Mouse (Mus musculus) liver, embryonic 14.5 days (tissue): ENCODE results near the gene Tex44. TPM values are rescaled to one million over a fixed set of nuclear protein-coding genes. Genes with fewer than 3 reads are reported as not detected.
"Not testable (repeated sequence)": the region's sequence is repeated elsewhere in the genome, so short reads cannot be mapped to it uniquely, and the experiment has no call there.

ENCODE experiments used
- ATAC-seq: fragments of 200-750 bp; cut with Nextera tagmentation; 2 replicates; pipeline ENCODE4 v1.8.0; 2017; ENCODE audit warnings: moderate number of reproducible peaks, mild to moderate bottlenecking, moderate library complexity; ENCODE audit not compliant: insufficient read depth
- DNase-seq, 3 experiments: peaks; one replicate each; pipeline ENCODE4 v3.0.0-alpha.2; 2012 to 2013; ENCODE audit warnings: low read depth in 3 of 3, low spot score in 3 of 3
- H3K27ac ChIP-seq: fragments of 300-500 bp; sonication (generic); 2 replicates; pipeline ENCODE4 v1.5.1; 2014; ENCODE audit warnings: moderate library complexity, mild to moderate bottlenecking, control low read depth, inconsistent platforms
- H3K27me3 ChIP-seq: fragments of 300-500 bp; sonication (generic); 2 replicates; pipeline ENCODE4 v1.6.1; 2014; ENCODE audit warnings: mild to moderate bottlenecking, low read length, moderate library complexity; ENCODE audit not compliant: control insufficient read depth, insufficient read depth
- H3K36me3 ChIP-seq: fragments of 300-500 bp; sonication (generic); replicated peaks from 2 replicates; pipeline ENCODE4 v1.6.1; 2014; ENCODE audit warnings: low read depth; ENCODE audit not compliant: control insufficient read depth, insufficient read depth
- H3K4me1 ChIP-seq, 2 experiments: fragments of 200-500 bp in 1 of 2; fragments of 300-500 bp in 1 of 2; sonication (generic) in 1 of 2; replicated peaks; 2 replicates each; pipeline ENCODE4 v1.6.1; 2012 to 2014; ENCODE audit warnings: antibody characterized with exemption in 1 of 2, inconsistent platforms in 1 of 2, low read length in 1 of 2; ENCODE audit not compliant: control insufficient read depth in 2 of 2, insufficient read depth in 2 of 2
- H3K4me2 ChIP-seq: fragments of 300-500 bp; sonication (generic); 2 replicates; pipeline ENCODE4 v1.6.1; 2014; ENCODE audit warnings: low read depth, mild to moderate bottlenecking, control low read depth, moderate library complexity
- H3K4me3 ChIP-seq, 2 experiments: fragments of 200-500 bp in 1 of 2; fragments of 300-500 bp in 1 of 2; sonication (generic) in 1 of 2; 2 replicates each; pipeline ENCODE4 v1.5.1; 2012 to 2014; ENCODE audit warnings: low read depth in 2 of 2, low read length in 2 of 2, mild to moderate bottlenecking in 2 of 2, control low read depth in 1 of 2, inconsistent platforms in 1 of 2, moderate library complexity in 1 of 2; ENCODE audit not compliant: insufficient read depth in 1 of 2
- H3K9ac ChIP-seq: fragments of 300-500 bp; sonication (generic); replicated peaks from 2 replicates; pipeline ENCODE4 v1.6.1; 2014; ENCODE audit warnings: mild to moderate bottlenecking, control low read depth, moderate library complexity
- H3K9me3 ChIP-seq: fragments of 300-500 bp; sonication (generic); 2 replicates; pipeline ENCODE4 v1.6.1; 2016; ENCODE audit warnings: low read length, mixed read lengths; ENCODE audit not compliant: control insufficient read depth
- CTCF ChIP-seq: IDR thresholded peaks from 2 replicates; pipeline ENCODE4 v1.5.1; 2016; ENCODE audit warnings: antibody characterized with exemption, low read depth, control low read depth
- EP300 ChIP-seq: IDR thresholded peaks from 2 replicates; pipeline ENCODE4 v1.6.1; 2016; ENCODE audit warnings: antibody characterized with exemption, low read depth
- WGBS: fragments of 180-500 bp; shearing (Covaris S2); extraction: QIAGEN DNeasy Blood & Tissue Kit; methylation state at CpG from one replicate; pipeline ENCODE4 v1.1.7; 2014; ENCODE audit not compliant: insufficient replicate concordance; 5-methylcytosine and 5-hydroxymethylcytosine counted together
- polyA plus RNA-seq, 2 experiments: library from polyadenylated mRNA; depleted of rRNA in 1 of 2; stranded (reverse) in 1 of 2; unstranded in 1 of 2; fragments of >200 nt; fragmentation: Nextera tagmentation in 1 of 2; extraction: Ambion mirVana in 1 of 2; gene quantifications; 2 replicates each; pipeline versions ENCODE4 v1.2.1 to v1.2.3; 2012 to 2014

Gene Tex44
- polyA plus RNA-seq, 2 experiments: not detected

DNA sequence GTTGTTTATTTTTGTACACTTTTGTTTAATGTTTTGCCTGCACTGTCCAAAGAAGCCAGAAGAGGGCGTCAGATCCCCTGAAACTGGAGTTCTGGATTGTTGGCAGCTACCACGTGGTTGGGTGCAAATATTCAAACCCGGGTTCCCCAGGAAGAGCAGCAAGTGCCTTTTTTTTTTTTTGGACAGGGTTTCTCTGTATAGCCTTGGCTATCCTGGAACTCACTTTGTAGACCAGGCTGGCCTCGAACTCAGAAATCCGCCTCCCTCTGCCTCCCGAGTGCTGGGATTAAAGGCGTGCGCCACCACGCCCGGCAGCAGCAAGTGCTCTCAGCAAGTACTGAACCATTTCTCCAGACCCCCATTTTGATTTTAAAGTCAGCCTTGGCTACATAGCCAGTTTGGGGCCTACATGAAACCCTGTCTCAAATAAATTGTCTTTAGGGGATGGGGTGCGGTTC lies 45.4 kb downstream of the Tex44 start:
- not testable (repeated sequence) for H3K9me3 ChIP-seq, H3K36me3 ChIP-seq, H3K27me3 ChIP-seq, H3K4me3 ChIP-seq, ATAC-seq
- DNase-seq: peak in 1 of 3 experiments; percentile 68
- WGBS: 46% methylated on average over 11 of the region's 11 CpGs
- H3K9ac ChIP-seq: peak overlapping the region; percentile 75
- peak overlapping the region; percentile 79 for H3K27ac ChIP-seq
- TF ChIP-seq CTCF: peak; percentile 75
- H3K4me1 ChIP-seq: peaks cover 24 to 30% of the 10 kb centered on the region in 2 experiments
- H3K4me2 ChIP-seq: peak overlapping the region; percentile 90

DNA sequence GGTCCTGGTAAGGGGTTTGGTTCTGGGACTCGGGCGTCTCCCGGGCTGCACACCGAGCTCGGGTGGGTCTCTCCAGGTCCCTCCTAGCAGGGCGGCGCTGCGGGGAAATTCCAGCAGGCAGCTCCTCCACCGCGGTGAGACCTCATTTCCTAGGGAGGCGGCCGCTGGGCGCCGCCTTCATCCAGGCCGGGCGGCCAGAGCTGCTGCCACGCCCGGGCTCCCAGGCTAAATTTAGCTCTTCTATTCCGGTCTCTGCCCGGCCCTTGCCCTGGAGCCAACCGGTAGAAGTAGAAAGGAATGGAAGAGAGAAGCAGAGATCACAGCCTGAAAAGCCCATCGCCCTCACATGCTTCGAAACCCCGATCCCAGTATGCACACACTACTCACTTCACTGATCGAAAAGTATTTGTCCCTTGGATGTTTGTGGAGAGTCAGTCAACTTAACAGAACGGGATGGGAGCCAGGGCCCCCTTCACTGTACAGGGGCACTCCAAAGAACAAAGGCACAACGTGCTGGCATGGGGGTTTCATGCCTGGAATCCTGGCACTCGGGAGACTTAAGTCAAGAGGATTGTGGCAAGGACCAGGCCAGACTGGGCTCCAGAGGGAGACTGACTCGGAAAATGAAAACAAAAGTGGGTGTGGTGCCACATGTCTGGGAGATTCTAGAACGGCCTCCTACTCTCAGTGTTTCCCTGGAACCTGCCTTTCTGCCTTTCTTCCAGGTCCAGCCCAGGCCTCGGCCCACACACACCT lies 46.2 kb downstream of the Tex44 start:
- Histone ChIP-seq H3K4me3 (peak overlapping the region; percentile 43 to 50), H3K4me1 (peaks cover 24 to 34% of the 10 kb centered on the region in 2 experiments), H3K27me3 (no peaks in the 10 kb centered on the region), H3K36me3 (no peaks in the 10 kb centered on the region), H3K9me3 (no peaks in the 10 kb centered on the region), H3K9ac (peak overlapping the region; percentile 75), H3K27ac (peak overlapping the region; percentile 79), H3K4me2 (peak overlapping the region; percentile 90)
- DNase-seq (peak in 2 of 3 experiments; percentile 53 to 77), ATAC-seq (peak; percentile 80)
- TF ChIP-seq EP300: no peak
- peak; percentile 3; the same call in 1 of the 2 replicates for TF ChIP-seq CTCF
- WGBS: 7% methylated on average over 31 of the region's 31 CpGs

DNA sequence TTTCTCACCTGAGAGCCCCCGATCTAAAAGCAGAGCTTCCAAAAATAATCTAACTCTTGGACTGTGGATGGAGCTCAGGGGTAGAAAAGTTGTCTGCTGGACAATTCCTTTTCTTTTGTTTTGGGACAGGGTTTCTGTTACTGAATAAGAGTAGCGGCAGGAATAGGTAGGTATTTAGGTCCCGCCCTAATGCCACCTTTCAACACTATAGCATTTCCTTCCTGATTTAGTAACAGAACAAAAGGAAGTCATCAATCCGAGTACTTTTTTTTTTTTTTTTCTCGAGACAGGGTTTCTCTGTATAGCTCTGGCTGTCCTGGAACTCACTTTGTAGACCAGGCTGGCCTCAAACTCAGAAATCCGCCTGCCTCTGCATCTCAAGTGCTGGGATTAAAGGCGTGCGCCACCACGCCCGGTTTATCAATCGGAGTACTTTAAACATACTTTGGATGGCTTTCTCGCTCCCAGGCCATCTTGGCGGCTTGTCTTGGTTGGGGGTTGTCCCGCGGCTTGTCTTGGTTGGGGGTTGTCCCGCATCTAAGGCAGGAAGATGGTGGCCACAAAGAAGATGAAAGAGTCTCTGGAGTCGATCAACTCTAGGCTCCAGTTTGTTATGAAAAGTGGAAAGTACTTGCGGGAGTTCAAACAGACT lies 47.1 kb downstream of the Tex44 start:
- H3K36me3 ChIP-seq: no peaks in the 10 kb centered on the region

More for the DNA sequence above, 47.1 kb downstream of the Tex44 start:
- WGBS: 66% methylated on average over 18 of the region's 18 CpGs
- peak overlapping the region; percentile 75; the same call in 1 of the 2 replicates for H3K9ac ChIP-seq
- no peaks in the 10 kb centered on the region for H3K27me3 ChIP-seq
- no peak for DNase-seq
- H3K27ac ChIP-seq: peak overlapping the region; percentile 79; the same call in 1 of the 2 replicates
- peak overlapping the region; percentile 90; the same call in 1 of the 2 replicates for H3K4me2 ChIP-seq
- H3K4me3 ChIP-seq: no peak overlapping the region
- H3K9me3 ChIP-seq: no peaks in the 10 kb centered on the region
- H3K4me1 ChIP-seq: peaks cover 29 to 41% of the 10 kb centered on the region in 2 experiments
- no peak for ATAC-seq
- TF ChIP-seq EP300 (no peak), CTCF (no peak)

Other genes starting within 250 kb of the Tex44 start
- gene B3gnt7, start 123.5 kb upstream of the Tex44 start, polyA plus RNA-seq (2012; rRNA removed): 1.1 and 1.5 TPM in 2 replicates
- gene B3gnt7, start 123.5 kb upstream of the Tex44 start, polyA plus RNA-seq (2014; fragmentation: Nextera tagmentation; extraction: Ambion mirVana): 1.0 and 1.6 TPM in 2 replicates
- 57.4 and 208 TPM in 2 replicates for gene Ncl, start 66.9 kb upstream of the Tex44 start, polyA plus RNA-seq (2012; rRNA removed)
- gene Ncl, start 66.9 kb upstream of the Tex44 start, polyA plus RNA-seq (2014; fragmentation: Nextera tagmentation; extraction: Ambion mirVana): 192 and 224 TPM in 2 replicates
- not detected in 2 replicates for gene Nmur1, start 101 bp upstream of the Tex44 start, polyA plus RNA-seq (2012; rRNA removed)
- gene Nmur1, start 101 bp upstream of the Tex44 start, polyA plus RNA-seq (2014; fragmentation: Nextera tagmentation; extraction: Ambion mirVana): not detected in 2 replicates
- 466 and 1,286 TPM in 2 replicates for gene Ptma, start 100.4 kb downstream of the Tex44 start, polyA plus RNA-seq (2012; rRNA removed)
- 993 and 1,059 TPM in 2 replicates for gene Ptma, start 100.4 kb downstream of the Tex44 start, polyA plus RNA-seq (2014; fragmentation: Nextera tagmentation; extraction: Ambion mirVana)
- 18.0 and 20.0 TPM in 2 replicates for gene Pde6d, start 156.3 kb downstream of the Tex44 start, polyA plus RNA-seq (2012; rRNA removed)
- 23.6 and 25.2 TPM in 2 replicates for gene Pde6d, start 156.3 kb downstream of the Tex44 start, polyA plus RNA-seq (2014; fragmentation: Nextera tagmentation; extraction: Ambion mirVana)
- 16.3 and 16.5 TPM in 2 replicates for gene Cops7b, start 156.6 kb downstream of the Tex44 start, polyA plus RNA-seq (2012; rRNA removed)
- 11.4 and 12.2 TPM in 2 replicates for gene Cops7b, start 156.6 kb downstream of the Tex44 start, polyA plus RNA-seq (2014; fragmentation: Nextera tagmentation; extraction: Ambion mirVana)
- gene Nppc, start 244.2 kb downstream of the Tex44 start, polyA plus RNA-seq (2012; rRNA removed): 0.04 and 0.09 TPM in 2 replicates
- not detected in 2 replicates for gene Nppc, start 244.2 kb downstream of the Tex44 start, polyA plus RNA-seq (2014; fragmentation: Nextera tagmentation; extraction: Ambion mirVana)